Mouse (Mus musculus) heart, postnatal 36 days (tissue): ENCODE results near the gene Rtl6. TPM values are rescaled to one million over a fixed set of nuclear protein-coding genes. Genes with fewer than 3 reads are reported as not detected.

Source experiments
- DNase-seq, 2 experiments: peaks; one replicate each; pipeline ENCODE4 v3.0.0; 2021 to 2022
- intact Hi-C: fragments of 180-260 bp; cut with DNase I; formaldehyde crosslinking; loops from one replicate; pipeline ENCODE4 v1.15.1; 2025
- total RNA-seq, 2 experiments: library from RNA; stranded (reverse); gene quantifications; 2 replicates each; pipeline ENCODE4 v1.2.3; 2021

Gene Rtl6
- total RNA-seq = 1 to 10 TPM; 5.7 to 7.5 TPM

DNA sequence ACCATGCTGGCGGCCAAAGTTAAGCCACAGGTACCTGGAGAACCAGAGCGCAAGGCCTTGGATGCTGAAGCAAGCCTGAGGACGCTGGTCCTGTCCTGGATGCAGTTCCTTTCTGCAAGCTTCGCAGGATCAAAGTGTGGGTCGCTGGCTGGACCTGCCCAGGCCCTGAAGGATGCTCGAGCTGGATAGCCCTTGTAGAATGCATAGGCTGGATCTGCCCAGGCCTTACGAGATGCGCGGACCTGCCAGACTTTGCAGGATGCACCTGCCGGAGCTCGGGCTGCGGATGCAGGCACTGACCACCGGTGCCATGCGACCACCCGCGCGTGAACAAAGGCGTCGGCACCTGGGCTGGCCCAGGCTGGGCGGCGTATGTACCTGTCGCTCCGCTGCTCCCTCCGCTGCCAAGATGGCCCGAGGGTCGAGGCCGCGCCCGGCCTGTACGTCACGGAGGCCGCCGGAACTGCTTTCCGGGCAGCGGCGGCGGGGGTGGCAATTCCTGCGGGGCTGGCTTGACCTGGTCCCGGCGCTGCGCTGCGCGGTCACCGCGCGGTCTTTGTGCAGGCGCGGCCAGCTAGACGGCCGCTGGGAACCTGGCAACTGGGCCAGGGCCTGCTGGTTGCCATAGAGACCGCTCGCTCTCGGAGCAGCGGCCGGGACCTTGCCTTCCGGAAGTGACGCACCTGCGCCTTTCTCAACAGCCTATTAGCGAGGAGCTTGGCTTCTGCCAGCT is at the start of gene Rtl6:
TSS of gene Rtl6 (minus strand) at position 635 of the 733 bp plus-strand sequence.
- peak; percentile 81 to 83 for DNase-seq
- intact Hi-C loops = no loop called here

- intact Hi-C loops = no loop called here
- no peak for DNase-seq
Observed at GRCm38 (mm10) chr15:84603267-84603963, 45.8 kb upstream of the Rtl6 start.

DNA sequence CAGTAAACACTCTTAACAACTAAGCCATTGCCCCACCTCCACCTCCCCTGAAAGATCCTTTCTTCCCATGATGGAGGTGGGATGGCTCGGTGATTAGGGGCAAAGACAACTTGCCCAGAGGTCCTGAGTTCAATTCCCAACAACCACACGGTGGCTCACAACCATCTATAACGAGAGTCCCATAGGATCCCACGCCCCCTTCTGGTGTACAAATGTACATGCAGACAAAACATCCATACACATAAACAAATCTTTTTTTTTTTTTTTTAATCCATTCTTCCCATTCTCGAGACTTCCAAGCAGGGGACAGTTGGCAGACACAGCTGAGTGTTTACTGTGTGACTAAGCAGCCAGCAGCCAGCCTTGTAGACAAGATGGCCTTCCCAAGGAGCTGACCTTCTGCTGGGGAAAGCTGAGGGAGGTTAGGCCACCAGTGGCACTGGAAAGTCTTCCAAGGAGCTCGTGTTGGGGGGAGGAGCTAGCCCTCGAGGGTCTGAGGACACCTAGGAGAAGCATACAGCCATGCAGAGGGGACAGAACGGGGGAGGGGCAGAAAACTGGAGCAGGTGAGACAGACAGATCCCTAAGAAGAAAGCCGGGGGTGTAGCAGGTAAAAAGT is 43.5 kb upstream of the Rtl6 start:
- DNase-seq = no peak
- intact Hi-C loops = no loop called here

GRCm38 (mm10) chr15:84598911-84599310 is 41.3 kb upstream of the Rtl6 start:
- no peak for DNase-seq
- intact Hi-C loops = no loop called here

DNA sequence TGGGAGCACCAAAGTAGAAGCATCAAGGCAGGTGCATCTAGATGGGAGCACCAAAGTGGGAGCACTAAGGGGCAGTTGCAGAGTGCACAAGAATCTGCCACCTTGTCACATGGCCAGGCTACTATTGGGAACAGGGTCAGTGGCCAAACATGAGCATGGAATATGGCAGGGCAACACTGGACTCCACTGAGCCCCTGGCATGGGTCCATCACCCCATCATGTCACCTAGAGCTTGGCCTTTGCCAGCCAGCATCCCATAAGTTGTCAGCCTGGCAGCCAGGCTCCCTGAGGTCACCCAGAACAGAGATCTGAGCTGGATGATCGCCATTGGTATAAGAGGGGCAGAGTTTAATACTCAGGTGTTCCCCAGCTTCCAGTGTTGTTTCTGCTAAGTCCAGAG is 40.2 kb upstream of the Rtl6 start:
- no peak for DNase-seq
- intact Hi-C loops = no loop called here

DNA sequence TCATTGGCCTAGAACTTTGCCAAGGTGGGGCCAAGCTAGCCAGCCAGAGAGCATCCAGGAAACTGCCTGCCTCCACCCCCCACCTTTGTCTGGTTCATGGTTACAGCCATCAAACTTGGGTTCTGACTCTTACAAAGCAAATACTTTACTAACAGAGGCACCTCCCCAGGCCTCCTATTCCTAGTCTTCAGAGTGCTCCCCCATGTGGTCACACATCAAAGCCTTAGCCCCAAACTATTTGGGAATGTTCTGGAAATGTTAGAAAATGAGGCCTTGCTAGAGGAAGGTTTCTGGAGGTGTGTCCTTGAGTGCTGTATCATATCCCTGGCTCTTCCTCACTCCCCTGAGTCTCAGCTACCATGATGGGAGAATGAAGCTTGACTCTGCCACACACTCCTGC is 39.4 kb upstream of the Rtl6 start:
- DNase-seq = no peak
- intact Hi-C loops = no loop called here

DNA sequence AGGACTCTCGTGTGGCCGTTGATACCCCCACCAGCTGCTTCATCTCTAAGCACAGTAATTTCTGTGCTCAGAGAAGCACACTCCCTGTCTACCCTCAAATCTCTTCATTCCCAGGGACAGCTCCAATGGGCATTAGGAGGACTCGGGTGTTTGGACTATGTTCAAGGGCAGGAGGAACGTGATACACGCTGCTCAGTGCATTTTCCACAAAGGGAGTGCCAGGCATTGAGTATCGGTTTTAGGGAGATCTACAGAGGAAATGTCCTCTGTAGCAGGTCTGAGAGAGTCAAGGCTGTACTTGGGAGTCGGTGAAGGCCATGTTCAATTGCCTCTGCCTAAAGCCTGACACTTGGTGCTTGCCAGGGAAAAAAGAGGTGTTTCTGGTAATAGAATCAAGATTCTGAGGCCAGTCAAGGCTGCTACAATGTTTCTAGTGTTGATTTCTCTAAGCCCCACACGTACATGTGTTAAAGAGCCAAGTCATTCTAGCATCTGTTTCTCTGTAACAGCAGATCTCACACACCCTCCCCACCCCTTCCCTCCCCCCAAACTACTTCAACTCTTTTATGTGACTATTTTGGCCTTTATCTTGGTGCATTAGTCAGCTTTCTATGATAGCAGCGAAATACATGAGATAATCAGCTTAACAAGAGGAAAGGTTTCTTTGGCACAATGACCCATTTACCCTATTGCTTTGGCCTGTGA is 37.8 kb upstream of the Rtl6 start:
- intact Hi-C loops = no loop called here
- DNase-seq = no peak

DNA sequence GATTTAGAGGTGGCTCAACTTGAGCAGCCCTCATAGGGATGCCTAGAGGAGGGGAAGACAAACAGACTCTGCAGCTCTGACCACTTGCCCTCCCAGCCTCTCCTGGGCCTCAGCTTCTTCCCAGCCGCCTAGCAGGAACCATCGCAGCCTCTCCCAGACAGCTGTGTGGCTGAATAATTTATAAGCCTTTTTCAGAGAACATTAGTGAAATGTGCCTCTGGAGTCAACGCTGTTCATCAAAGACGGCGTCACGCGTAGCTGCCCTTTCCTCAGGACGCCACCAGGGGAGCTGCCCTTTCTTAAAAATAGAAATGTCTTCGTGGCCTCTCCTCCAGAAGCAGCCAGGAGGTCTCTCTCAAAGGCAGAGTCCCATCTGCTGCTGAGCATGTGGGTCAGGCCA is 35.9 kb upstream of the Rtl6 start:
- no peak for DNase-seq
- intact Hi-C loops = no loop called here

DNA sequence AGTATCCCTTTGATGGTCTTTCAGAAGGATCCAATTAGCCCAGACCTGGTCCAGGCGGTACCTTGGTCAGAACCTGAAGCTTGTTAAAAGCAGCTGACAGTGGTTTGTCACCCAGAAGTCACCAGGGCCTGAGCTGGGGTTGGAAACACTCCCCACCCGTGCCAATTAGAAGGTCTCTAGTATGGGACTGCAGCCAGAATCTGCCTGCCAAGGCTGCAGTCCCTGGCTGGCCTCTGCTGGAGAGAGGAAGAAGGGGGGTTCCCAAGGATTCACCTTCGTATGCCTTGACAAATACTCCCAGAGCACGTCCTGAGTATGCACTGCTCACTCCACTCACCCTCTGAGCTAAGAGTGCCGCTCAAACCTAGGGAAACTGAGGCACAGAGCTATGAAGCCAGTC is 34.6 kb upstream of the Rtl6 start:
- peak; percentile 16 to 33 for DNase-seq

GRCm38 (mm10) chr15:84591573-84592139 is 34.0 kb upstream of the Rtl6 start:
- DNase-seq = no peak
- intact Hi-C loops = no loop called here

More for the DNA sequence above, 34.6 kb upstream of the Rtl6 start:
- intact Hi-C loops = no loop called here

- intact Hi-C loops = no loop called here
- DNase-seq = no peak
Observed at GRCm38 (mm10) chr15:84588371-84588821, 30.8 kb upstream of the Rtl6 start.

- no peak for DNase-seq
- intact Hi-C loops = no loop called here
Observed at GRCm38 (mm10) chr15:84578607-84579006, 21.0 kb upstream of the Rtl6 start.

DNA sequence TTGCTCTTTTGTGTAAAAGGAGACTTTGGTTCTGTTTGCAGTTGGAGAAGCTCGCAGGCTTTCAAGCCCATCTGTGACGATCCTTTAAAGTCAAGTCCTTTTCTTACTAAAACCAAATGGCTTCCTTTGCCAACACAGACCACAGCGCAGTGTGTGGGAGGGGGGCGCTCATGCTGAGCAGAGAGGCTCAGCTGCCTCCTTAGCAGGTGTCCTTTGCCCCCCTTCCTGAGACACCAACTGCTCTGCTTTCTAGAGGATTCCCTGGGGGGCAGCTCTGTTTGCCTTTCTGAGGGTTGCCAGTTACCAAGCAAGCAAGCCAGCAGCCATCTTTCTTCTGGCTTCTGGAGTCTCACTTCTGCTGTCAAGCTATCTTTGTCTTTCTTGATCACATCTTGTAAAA is 19.4 kb upstream of the Rtl6 start:
- intact Hi-C loops = no loop called here
- DNase-seq = no peak

- no peak for DNase-seq
- intact Hi-C loops = no loop called here
Observed at GRCm38 (mm10) chr15:84566568-84567110, 9.0 kb upstream of the Rtl6 start.

GRCm38 (mm10) chr15:84561501-84561900 is 3.9 kb upstream of the Rtl6 start:
- intact Hi-C loops = no loop called here
- DNase-seq = no peak

DNA sequence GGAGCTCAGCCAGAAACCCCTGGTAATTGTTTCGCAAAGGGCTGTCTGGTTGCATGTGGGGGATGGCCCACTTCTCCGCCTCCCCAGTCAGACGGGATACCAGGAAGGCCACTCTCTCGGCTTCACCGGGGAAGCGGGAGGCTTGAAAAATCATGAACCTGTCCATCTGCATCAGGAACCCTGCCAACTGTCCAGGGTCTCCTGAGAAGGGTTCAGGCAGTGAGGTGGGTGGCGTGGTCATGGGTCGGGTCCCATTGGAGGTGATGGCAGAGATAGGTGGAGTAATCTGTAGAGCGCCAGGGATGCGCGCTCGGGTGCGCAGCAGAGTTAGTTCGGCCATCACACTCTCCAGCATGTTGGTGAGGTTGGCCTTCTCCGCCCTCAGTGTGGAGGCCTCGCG is 949 bp downstream of the Rtl6 start:
- DNase-seq = no peak
- intact Hi-C loops = no loop called here

DNA sequence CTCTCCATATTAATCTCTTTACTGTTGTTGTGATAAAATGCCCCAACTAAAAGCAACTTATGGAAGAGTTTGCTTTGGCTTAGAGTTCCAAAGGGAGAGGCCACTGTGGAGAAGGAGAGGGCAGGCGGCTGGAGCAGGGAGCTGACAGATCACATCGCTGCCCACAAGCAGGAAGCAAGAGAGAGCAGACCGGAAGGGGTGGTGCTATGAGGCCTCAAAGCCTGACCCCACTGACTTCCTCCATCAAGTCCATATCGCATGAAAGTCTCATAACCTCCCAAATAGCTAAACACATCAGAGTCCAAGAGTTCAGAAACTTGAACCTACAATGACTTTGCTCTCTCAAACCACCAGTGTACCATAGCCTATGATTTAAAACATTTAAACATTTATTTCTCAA is 6.6 kb downstream of the Rtl6 start:
- intact Hi-C loops = no loop called here
- no peak for DNase-seq

- intact Hi-C loops = no loop called here
- DNase-seq = no peak
Observed at GRCm38 (mm10) chr15:84549291-84549797, 8.3 kb downstream of the Rtl6 start.

GRCm38 (mm10) chr15:84546028-84546427 is 11.6 kb downstream of the Rtl6 start:
- intact Hi-C loops = no loop called here
- DNase-seq = no peak

GRCm38 (mm10) chr15:84541175-84541574 is 16.4 kb downstream of the Rtl6 start:
- no peak for DNase-seq
- intact Hi-C loops = no loop called here
